In genomic region chr8:45658458-45659325, GRCm38 (mm10) we compare ENCODE assay signal across 8 mouse cellular contexts.
DNase-seq lines count a peak whose midpoint lies in the region; ATAC-seq lines count a peak whose summit lies in the region.

No protein-coding gene starts in this region.

- 17% methylated on average over 18 of the region's 18 CpGs for WGBS in embryonic facial prominence, embryonic 11.5 days
- 20% methylated on average over 18 of the region's 18 CpGs for WGBS in intestine, embryonic 16.5 days
- WGBS in midbrain, embryonic 12.5 days = 20% methylated on average over 17 of the region's 18 CpGs

- no peak overlapping the region; the same call in 1 of the 2 replicates for H3K9ac ChIP-seq in embryonic facial prominence, embryonic 11.5 days (replicated peaks; ENCODE audit: low read length)
- H3K9ac ChIP-seq in intestine, embryonic 16.5 days (ENCODE audit: low read depth, low read length) = peak overlapping the region; percentile 7; the same call in 1 of the 2 replicates
- H3K9ac ChIP-seq in midbrain, embryonic 12.5 days (replicated peaks) = no peak overlapping the region

- H3K4me3 ChIP-seq in embryonic facial prominence, embryonic 11.5 days (ENCODE audit: low read depth, low read length) = no peak overlapping the region
- peak overlapping the region; percentile 27 for H3K4me3 ChIP-seq in intestine, embryonic 16.5 days (ENCODE audit: low read length)
- no peak overlapping the region for H3K4me3 ChIP-seq in midbrain, embryonic 12.5 days

- no peaks in the 10 kb centered on the region for H3K36me3 ChIP-seq in embryonic facial prominence, embryonic 11.5 days (replicated peaks; ENCODE audit: control insufficient read depth, insufficient read depth, low read depth, low read length)
- no peaks in the 10 kb centered on the region for H3K36me3 ChIP-seq in intestine, embryonic 16.5 days (ENCODE audit: control insufficient read depth, insufficient read depth, low read length)
- H3K36me3 ChIP-seq in midbrain, embryonic 12.5 days = peaks cover 7% of the 10 kb centered on the region

- no peak for ATAC-seq in embryonic facial prominence, embryonic 11.5 days (replicated peaks; ENCODE audit: insufficient number of reproducible peaks, low FRiP score, low TSS enrichment, low read depth)
- peak; percentile 73 for ATAC-seq in intestine, embryonic 16.5 days
- ATAC-seq in midbrain, embryonic 12.5 days (ENCODE audit: low FRiP score, low read depth) = no peak

- H3K4me1 ChIP-seq in embryonic facial prominence, embryonic 11.5 days (ENCODE audit: control insufficient read depth, insufficient read depth, low read length) = no peaks in the 10 kb centered on the region
- H3K4me1 ChIP-seq in intestine, embryonic 16.5 days (ENCODE audit: control insufficient read depth, insufficient read depth, low read length) = peaks cover 8% of the 10 kb centered on the region
- H3K4me1 ChIP-seq in midbrain, embryonic 12.5 days = peaks cover 34% of the 10 kb centered on the region

- no peak overlapping the region for H3K27ac ChIP-seq in embryonic facial prominence, embryonic 11.5 days (replicated peaks; ENCODE audit: low read depth, low read length)
- H3K27ac ChIP-seq in intestine, embryonic 16.5 days (ENCODE audit: low read length) = peak overlapping the region; percentile 53
- no peak overlapping the region for H3K27ac ChIP-seq in midbrain, embryonic 12.5 days (replicated peaks)

- no peak overlapping the region; the same call in 1 of the 2 replicates for H3K4me2 ChIP-seq in embryonic facial prominence, embryonic 11.5 days (ENCODE audit: low read depth, low read length)
- peak overlapping the region; percentile 40 for H3K4me2 ChIP-seq in intestine, embryonic 16.5 days (ENCODE audit: low read depth, low read length)
- peak overlapping the region; percentile 10 for H3K4me2 ChIP-seq in midbrain, embryonic 12.5 days (replicated peaks)

- H3K9me3 ChIP-seq in embryonic facial prominence, embryonic 11.5 days (replicated peaks; ENCODE audit: control insufficient read depth, low read length) = no peaks in the 10 kb centered on the region
- no peaks in the 10 kb centered on the region for H3K9me3 ChIP-seq in intestine, embryonic 16.5 days (ENCODE audit: control insufficient read depth, low read length)
- H3K9me3 ChIP-seq in midbrain, embryonic 12.5 days = no peaks in the 10 kb centered on the region

- peak; percentile 16 for DNase-seq in gastrocnemius, postnatal 25 days
- DNase-seq in gastrocnemius, postnatal 4 days (ENCODE audit: low spot score in 2 of 2) = no peak
- DNase-seq in embryonic facial prominence, embryonic 11.5 days (ENCODE audit: low spot score) = peak; percentile 38
- DNase-seq in frontal cortex, adult 2 months (ENCODE audit: extremely low spot score in 1 of 2, low spot score in 1 of 2) = no peak
- DNase-seq in cerebellum, adult 18-20 months = no peak
- no peak for DNase-seq in cerebellum, postnatal 25 days

- H3K27me3 ChIP-seq in embryonic facial prominence, embryonic 11.5 days (ENCODE audit: control insufficient read depth, insufficient read depth, low read length) = no peaks in the 10 kb centered on the region
- H3K27me3 ChIP-seq in intestine, embryonic 16.5 days (replicated peaks; ENCODE audit: control insufficient read depth, insufficient read depth, low read length) = no peaks in the 10 kb centered on the region
- H3K27me3 ChIP-seq in midbrain, embryonic 12.5 days = no peaks in the 10 kb centered on the region; the same call in 1 of the 2 replicates

Comparison
In these comparisons a context has a peak if more than half of its experiments do, and no peak if none do; other contexts are left out.
1. DNase-seq: peak in gastrocnemius, postnatal 25 days (single experiment) and embryonic facial prominence, embryonic 11.5 days (single experiment); none in gastrocnemius, postnatal 4 days (0 of 2), frontal cortex, adult 2 months (0 of 2), cerebellum, adult 18-20 months (0 of 2) and cerebellum, postnatal 25 days (0 of 2).